Mouse (Mus musculus) neural tube, embryonic 13.5 days (tissue): ENCODE measurements around the gene Spata3. TPM values are rescaled to one million over a fixed set of nuclear protein-coding genes. Genes with fewer than 3 reads are reported as not detected.

Source experiments
- ATAC-seq: fragments of 200-750 bp; cut with Nextera tagmentation; 2 replicates; pipeline ENCODE4 v1.8.0; 2017; ENCODE audit warnings: low read depth, mild to moderate bottlenecking, moderate TSS enrichment, moderate library complexity
- H3K27ac ChIP-seq: fragments of 300-500 bp; sonication (generic); replicated peaks from 2 replicates; pipeline ENCODE4 v1.5.1; 2015; ENCODE audit warnings: moderate library complexity, mild to moderate bottlenecking, inconsistent platforms
- H3K27me3 ChIP-seq: fragments of 300-500 bp; sonication (generic); 2 replicates; pipeline ENCODE4 v1.6.1; 2015; ENCODE audit warnings: mild to moderate bottlenecking, inconsistent platforms
- H3K36me3 ChIP-seq: fragments of 300-500 bp; sonication (generic); 2 replicates; pipeline ENCODE4 v1.6.1; 2015; ENCODE audit warnings: mild to moderate bottlenecking, inconsistent platforms
- H3K4me1 ChIP-seq: fragments of 300-500 bp; sonication (generic); replicated peaks from 2 replicates; pipeline ENCODE4 v1.6.1; 2015; ENCODE audit warnings: inconsistent platforms
- H3K4me2 ChIP-seq: fragments of 300-500 bp; sonication (generic); 2 replicates; pipeline ENCODE4 v1.6.1; 2015; ENCODE audit warnings: inconsistent platforms, mild to moderate bottlenecking, moderate library complexity
- H3K4me3 ChIP-seq: fragments of 300-500 bp; sonication (generic); 2 replicates; pipeline ENCODE4 v1.5.1; 2015; ENCODE audit warnings: mild to moderate bottlenecking, inconsistent platforms
- H3K9ac ChIP-seq: fragments of 300-500 bp; sonication (generic); 2 replicates; pipeline ENCODE4 v1.6.1; 2015; ENCODE audit warnings: moderate library complexity, mild to moderate bottlenecking, inconsistent platforms
- H3K9me3 ChIP-seq: fragments of 300-500 bp; sonication (generic); 2 replicates; pipeline ENCODE4 v1.6.1; 2016; ENCODE audit warnings: inconsistent platforms
- WGBS: fragments of 180-500 bp; shearing (Covaris S2); methylation state at CpG from one replicate; pipeline ENCODE4 v1.1.7; 2015; 5-methylcytosine and 5-hydroxymethylcytosine counted together
- polyA plus RNA-seq: library from polyadenylated mRNA; unstranded; fragments of >200 nt; fragmentation: Nextera tagmentation; extraction: Ambion mirVana; gene quantifications from 2 replicates; pipeline ENCODE4 v1.2.1, GENCODE M21; 2015

Spata3 gene
- polyA plus RNA-seq, 1 experiment from 2014 or later = not detected

DNA sequence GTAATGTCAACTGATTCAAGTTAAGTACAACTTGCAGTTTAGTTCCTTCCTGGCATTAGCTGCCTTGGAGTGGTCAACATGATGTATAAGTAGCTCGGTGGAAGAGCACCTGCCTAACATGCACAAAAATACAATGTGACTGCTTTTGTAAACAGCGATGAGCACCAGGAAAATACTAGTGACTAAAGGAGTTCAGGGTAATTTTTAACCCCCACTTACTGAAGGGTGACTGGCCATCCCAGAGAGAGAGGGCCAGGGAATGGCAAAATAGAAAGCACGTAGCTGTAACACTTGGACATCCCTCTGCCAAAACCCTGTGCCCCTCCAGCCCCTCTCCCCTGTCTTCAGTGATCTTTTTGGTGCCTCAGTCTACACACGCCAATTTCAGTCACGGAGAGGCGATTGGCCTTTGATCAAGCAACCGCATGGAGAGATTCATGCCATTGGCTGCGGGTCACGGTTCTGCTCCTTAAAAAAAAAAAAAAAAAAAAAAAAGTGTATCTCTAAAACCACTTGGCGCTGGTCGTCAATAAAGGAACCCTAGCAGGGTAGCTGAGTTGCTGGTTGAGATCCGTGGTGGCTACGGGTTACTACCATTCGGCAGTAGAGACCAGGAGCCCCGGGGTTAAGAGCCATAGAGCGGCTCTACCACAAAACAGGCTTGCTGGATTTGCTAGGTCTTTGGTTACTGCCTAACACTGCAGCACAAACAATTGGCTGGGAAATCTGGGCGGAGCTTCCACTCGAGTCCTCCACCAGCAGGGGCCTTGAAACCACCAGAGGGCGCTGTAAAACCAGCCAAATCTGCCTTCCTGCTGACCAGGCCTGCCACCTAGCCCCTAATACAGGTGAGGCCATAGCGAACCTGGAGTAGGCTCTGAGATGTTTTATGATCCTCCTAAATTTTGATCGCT lies 42.5 kb downstream of the Spata3 start:
- WGBS = 10% methylated on average over 21 of the region's 21 CpGs
- H3K4me1 ChIP-seq = peaks cover 12% of the 10 kb centered on the region; the same call in 1 of the 2 replicates
- H3K4me3 ChIP-seq = peak overlapping the region; percentile 37
- peak overlapping the region; percentile 60 for H3K4me2 ChIP-seq
- peak overlapping the region; percentile 65 for H3K27ac ChIP-seq
- no peaks in the 10 kb centered on the region; the same call in 1 of the 2 replicates for H3K27me3 ChIP-seq
- no peaks in the 10 kb centered on the region for H3K36me3 ChIP-seq
- peak overlapping the region; percentile 62 for H3K9ac ChIP-seq
- H3K9me3 ChIP-seq = no peaks in the 10 kb centered on the region
- ATAC-seq = peak; percentile 72

DNA sequence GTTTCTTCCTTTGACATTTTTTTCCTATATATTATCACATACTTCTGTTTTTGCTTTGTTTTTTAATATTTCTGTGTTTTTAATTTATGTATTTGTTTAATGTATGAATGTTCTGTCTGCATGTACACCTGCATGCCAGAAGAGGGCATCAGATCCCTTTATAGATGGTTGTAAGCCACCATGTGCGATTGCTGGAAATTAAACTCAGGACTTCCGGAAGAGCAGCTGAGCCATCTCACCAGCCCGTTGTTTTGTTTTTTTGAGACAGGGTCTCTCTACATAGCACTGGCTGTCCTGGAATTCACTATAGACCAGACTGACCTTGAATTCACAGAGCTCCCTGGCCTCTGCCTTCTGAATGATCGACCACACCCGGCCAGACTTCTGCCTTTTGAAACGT lies 45.9 kb downstream of the Spata3 start:
- H3K27ac ChIP-seq = no peak overlapping the region
- 0 out of 2 replicates have a peak, but pooled peaks cover 3% of the 10 kb centered on the region for H3K36me3 ChIP-seq
- ATAC-seq = no peak
- no peak overlapping the region for H3K4me3 ChIP-seq
- WGBS = 90% methylated on average over 6 of the region's 6 CpGs
- no peak overlapping the region for H3K9ac ChIP-seq
- no peaks in the 10 kb centered on the region; the same call in 1 of the 2 replicates for H3K27me3 ChIP-seq
- no peak overlapping the region for H3K4me2 ChIP-seq
- no peaks in the 10 kb centered on the region for H3K9me3 ChIP-seq
- H3K4me1 ChIP-seq = peaks cover 20% of the 10 kb centered on the region

DNA sequence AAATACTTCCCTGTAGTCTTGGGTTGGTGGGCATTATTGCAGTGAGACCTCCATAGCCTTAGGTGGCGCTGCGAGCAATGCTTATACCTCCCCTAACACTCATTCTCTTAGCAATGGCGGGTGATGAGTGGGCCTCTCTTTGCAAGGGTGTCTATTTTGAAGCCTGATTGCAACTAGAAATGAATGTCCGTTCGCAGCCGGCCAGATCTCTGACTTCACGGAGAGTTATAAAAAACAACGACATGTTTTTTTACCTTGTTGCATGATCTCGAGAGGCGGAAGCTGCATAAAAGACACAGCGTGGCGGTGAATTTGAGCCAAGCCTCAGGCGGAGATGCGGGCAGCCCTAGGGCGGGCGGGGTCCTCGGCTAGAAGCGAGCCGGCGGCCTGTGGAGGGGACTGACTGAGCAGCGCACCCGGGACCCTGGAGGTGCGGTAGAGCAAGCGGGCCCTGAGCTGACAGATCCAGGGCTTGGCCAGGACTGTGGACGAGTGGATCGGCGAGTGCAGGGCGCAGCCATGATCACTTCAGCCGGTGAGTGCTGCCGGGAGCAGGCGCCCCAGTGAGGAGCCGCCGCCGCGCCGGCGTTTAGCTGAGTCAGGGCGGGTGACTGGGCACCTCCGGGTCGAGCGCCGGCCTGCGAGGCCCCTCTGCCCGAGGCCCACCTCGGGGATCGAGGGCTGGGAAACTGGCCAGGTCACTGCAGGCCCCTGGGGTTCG lies 47.8 kb downstream of the Spata3 start, which contains the start of gene Psmd1:
TSS of gene Psmd1 (plus strand) at position 117 of the 721 bp plus-strand sequence.
- Histone ChIP-seq H3K4me1 (peaks cover 13% of the 10 kb centered on the region), H3K4me2 (peak within 1 kb of the TSS; percentile 94), H3K27ac (peak within 1 kb of the TSS; percentile 82), H3K27me3 (no peaks in the 10 kb centered on the region; the same call in 1 of the 2 replicates), H3K9ac (peak within 1 kb of the TSS; percentile 98), H3K4me3 (peak within 1 kb of the TSS; percentile 96), H3K9me3 (no peaks in the 10 kb centered on the region), H3K36me3 (0 out of 2 replicates have a peak, but pooled peaks cover 3% of the 10 kb centered on the region)
- ATAC-seq = peak; percentile 94
- WGBS = under 1% methylated on average over 47 of the region's 47 CpGs

DNA sequence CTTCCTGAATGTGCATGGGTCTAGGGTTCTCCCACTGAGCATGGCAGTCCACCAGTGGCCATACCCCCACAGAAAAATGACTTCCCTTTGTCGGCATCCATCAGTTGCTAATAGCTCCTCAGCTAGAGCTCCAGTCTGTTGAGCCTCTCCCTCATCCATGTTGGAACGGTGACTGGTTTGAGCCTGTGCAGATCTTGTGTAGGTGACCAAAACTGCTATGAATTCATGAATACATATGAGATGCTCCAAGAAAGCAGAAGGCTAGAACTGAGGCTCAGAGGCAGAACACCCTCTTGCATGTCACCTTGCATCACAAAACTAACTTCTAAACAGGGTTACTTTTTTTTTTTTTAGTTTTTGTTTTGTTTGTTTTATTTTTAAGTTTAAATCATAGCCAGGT lies 59.9 kb downstream of the Spata3 start:
- H3K27me3 ChIP-seq = no peaks in the 10 kb centered on the region
- H3K27ac ChIP-seq = no peak overlapping the region
- no peak overlapping the region for H3K4me2 ChIP-seq
- whole genome bisulfite sequencing = 95% methylated on average over 2 of the region's 2 CpGs
- H3K4me1 ChIP-seq = no peaks in the 10 kb centered on the region
- no peak for ATAC-seq
- no peak overlapping the region for H3K4me3 ChIP-seq
- H3K9me3 ChIP-seq = 0 out of 2 replicates have a peak, but pooled peaks cover 3% of the 10 kb centered on the region
- no peak overlapping the region for H3K9ac ChIP-seq
- H3K36me3 ChIP-seq = peaks cover 83% of the 10 kb centered on the region

Other genes starting within 250 kb of the Spata3 start
- gene A630001G21Rik, start 238.2 kb upstream of the Spata3 start, polyA plus RNA-seq = 0.37 and 0.46 TPM in 2 replicates
- gene Cab39, start 223.4 kb upstream of the Spata3 start, polyA plus RNA-seq = 53.9 and 56.4 TPM in 2 replicates
- gene Itm2c, start 122.5 kb upstream of the Spata3 start, polyA plus RNA-seq = 148 and 155 TPM in 2 replicates
- gene 4933407L21Rik, start 88.3 kb upstream of the Spata3 start, polyA plus RNA-seq = 2.7 and 3.5 TPM in 2 replicates
- gene Gpr55, start 55.8 kb upstream of the Spata3 start, polyA plus RNA-seq = 0.12 TPM in 1 of 2 replicates, not detected in the other
- 2.7 and 3.2 TPM in 2 replicates for gene 2810459M11Rik, start 29.0 kb downstream of the Spata3 start, polyA plus RNA-seq
- 181 and 201 TPM in 2 replicates for gene Psmd1, start 47.6 kb downstream of the Spata3 start, polyA plus RNA-seq
- 0.21 and 0.27 TPM in 2 replicates for gene Htr2b, start 95.2 kb downstream of the Spata3 start, polyA plus RNA-seq
- gene Gm21972, start 116.8 kb downstream of the Spata3 start, polyA plus RNA-seq = not detected in 2 replicates
- gene Armc9, start 138.0 kb downstream of the Spata3 start, polyA plus RNA-seq = 28.9 and 32.9 TPM in 2 replicates